Mouse (Mus musculus) lung, postnatal 0 days (tissue): ENCODE measurements at regions not wholly inside any gene's neighbourhood (a gene's known extent, or its start where the extent isn't known, plus 50 kb on each side); places are given as distances from the start of the nearest gene placed in this dataset.

Experiments
- ATAC-seq: fragments of 200-750 bp; cut with Nextera tagmentation; 2 replicates; pipeline ENCODE4 v1.8.0; 2017; ENCODE audit warnings: moderate library complexity
- DNase-seq: peaks from one replicate; pipeline ENCODE4 v3.0.0-alpha.2; 2016; ENCODE audit warnings: low spot score
- H3K27ac ChIP-seq: fragments of 300-500 bp; sonication (generic); 2 replicates; pipeline ENCODE4 v1.5.1; 2014; ENCODE audit warnings: antibody characterized with exemption, mild to moderate bottlenecking, low read length, mixed read lengths
- H3K27me3 ChIP-seq: fragments of 300-500 bp; sonication (generic); replicated peaks from 2 replicates; pipeline ENCODE4 v1.6.1; 2014; ENCODE audit warnings: low read length, mixed read lengths; ENCODE audit not compliant: insufficient read depth
- H3K36me3 ChIP-seq: fragments of 300-500 bp; sonication (generic); 2 replicates; pipeline ENCODE4 v1.6.1; 2014; ENCODE audit warnings: low read length, mixed read lengths; ENCODE audit not compliant: insufficient read depth
- H3K4me1 ChIP-seq: fragments of 300-500 bp; sonication (generic); 2 replicates; pipeline ENCODE4 v1.6.1; 2014; ENCODE audit warnings: antibody characterized with exemption, low read depth, low read length, mixed read lengths; ENCODE audit not compliant: insufficient read depth
- H3K4me2 ChIP-seq: fragments of 300-500 bp; sonication (generic); replicated peaks from 2 replicates; pipeline ENCODE4 v1.6.1; 2014; ENCODE audit warnings: low read depth, mild to moderate bottlenecking, low read length, moderate library complexity, mixed read lengths
- H3K4me3 ChIP-seq: fragments of 300-500 bp; sonication (generic); 2 replicates; pipeline ENCODE4 v1.5.1; 2014; ENCODE audit warnings: low read depth, low read length
- H3K9ac ChIP-seq: fragments of 300-500 bp; sonication (generic); replicated peaks from 2 replicates; pipeline ENCODE4 v1.6.1; 2014; ENCODE audit warnings: low read depth, mild to moderate bottlenecking
- H3K9me3 ChIP-seq: fragments of 300-500 bp; sonication (generic); 2 replicates; pipeline ENCODE4 v1.6.1; 2016; ENCODE audit warnings: low read length, mixed read lengths
- CTCF ChIP-seq: IDR thresholded peaks from 2 replicates; pipeline ENCODE4 v1.5.1; 2016; ENCODE audit warnings: antibody characterized with exemption, mild to moderate bottlenecking
- EP300 ChIP-seq: IDR thresholded peaks from 2 replicates; pipeline ENCODE4 v1.6.1; 2016; ENCODE audit warnings: antibody characterized with exemption, mild to moderate bottlenecking, control low read depth
- WGBS: fragments of 180-500 bp; shearing (Covaris S2); extraction: QIAGEN DNeasy Blood & Tissue Kit; methylation state at CpG from one replicate; pipeline ENCODE4 v1.1.7; 2014; 5-methylcytosine and 5-hydroxymethylcytosine counted together

DNA sequence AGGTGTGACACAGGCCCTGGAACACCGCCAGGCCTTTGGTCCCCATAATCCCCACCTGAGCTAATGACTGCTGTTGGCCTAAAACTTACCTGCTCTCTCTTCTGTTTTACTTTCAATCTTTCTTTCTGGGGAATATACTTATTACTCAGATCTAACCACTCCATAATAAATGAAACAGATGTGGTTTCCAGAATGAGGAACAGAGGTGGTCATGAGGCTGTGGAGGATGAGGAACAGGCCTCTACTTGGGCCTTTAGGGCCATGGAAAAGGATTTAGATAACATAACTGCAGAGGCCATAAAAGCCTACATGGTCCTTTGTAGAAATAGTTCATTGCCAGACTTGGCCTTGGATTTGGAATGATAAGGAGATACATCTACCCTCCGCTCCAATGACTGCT is 74.1 kb downstream of the B3gnt5 start:
- 90% methylated on average over 2 of the region's 2 CpGs for WGBS
- DNase-seq (no peak), ATAC-seq (no peak)
- Histone ChIP-seq H3K4me2 (no peak overlapping the region), H3K27ac (no peak overlapping the region), H3K36me3 (no peaks in the 10 kb centered on the region), H3K4me1 (no peaks in the 10 kb centered on the region), H3K4me3 (no peak overlapping the region), H3K27me3 (no peaks in the 10 kb centered on the region), H3K9ac (no peak overlapping the region), H3K9me3 (no peaks in the 10 kb centered on the region)
- TF ChIP-seq CTCF (no peak), EP300 (no peak)

DNA sequence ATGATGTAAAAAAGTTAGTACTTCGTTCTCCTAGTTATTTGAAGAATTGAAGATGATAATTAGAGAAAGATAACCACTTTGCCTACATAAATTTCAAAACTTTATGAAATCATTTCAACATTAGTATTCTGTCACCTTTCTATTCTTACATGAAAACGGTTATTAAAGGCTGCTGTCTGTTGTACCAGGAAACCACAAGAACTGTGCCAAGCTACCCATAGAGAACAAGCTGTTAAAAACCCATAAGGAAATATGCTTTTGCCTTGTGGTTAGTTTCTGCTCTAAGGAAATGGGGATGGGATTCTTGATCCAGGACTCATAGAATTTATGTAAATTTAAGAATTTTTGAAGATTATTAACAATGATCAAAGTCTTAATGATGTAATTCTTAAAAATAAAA is 74.7 kb downstream of the B3gnt5 start:
- H3K4me3 ChIP-seq, result no peak overlapping the region
- H3K27ac ChIP-seq, result no peak overlapping the region
- TF ChIP-seq EP300 (no peak), CTCF (no peak)
- no peak overlapping the region for H3K4me2 ChIP-seq
- ATAC-seq (no peak), DNase-seq (no peak)
- H3K36me3 ChIP-seq, result no peaks in the 10 kb centered on the region
- no peak overlapping the region for H3K9ac ChIP-seq
- 68% methylated on average over 2 of the region's 2 CpGs for WGBS
- H3K4me1 ChIP-seq, result no peaks in the 10 kb centered on the region
- H3K9me3 ChIP-seq, result no peaks in the 10 kb centered on the region
- H3K27me3 ChIP-seq, result no peaks in the 10 kb centered on the region

DNA sequence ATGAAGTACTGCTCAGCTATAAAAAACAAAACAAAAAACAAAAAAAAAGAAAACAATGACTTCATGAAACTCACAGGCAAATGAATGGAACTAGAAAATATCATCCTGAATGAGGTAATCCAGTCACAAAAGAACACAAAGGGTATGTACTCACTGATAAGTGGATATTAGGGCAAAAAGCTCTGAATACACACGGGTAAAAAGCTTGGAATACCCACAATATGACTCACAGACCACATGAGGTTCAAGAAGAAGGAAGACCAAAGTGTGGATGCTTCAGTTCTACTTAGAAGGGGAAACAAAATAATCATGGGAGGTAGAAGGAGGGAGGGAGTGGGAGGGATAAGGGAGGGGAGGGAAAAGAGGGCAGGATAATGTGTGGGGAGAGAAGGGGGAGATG is 79.8 kb downstream of the B3gnt5 start:
- no peaks in the 10 kb centered on the region for H3K27me3 ChIP-seq
- no peak overlapping the region for H3K4me2 ChIP-seq
- H3K4me3 ChIP-seq, result no peak overlapping the region
- no peaks in the 10 kb centered on the region for H3K36me3 ChIP-seq
- no peak overlapping the region for H3K9ac ChIP-seq
- H3K27ac ChIP-seq, result no peak overlapping the region
- TF ChIP-seq EP300, result no peak
- TF ChIP-seq CTCF, result no peak
- ATAC-seq (no peak), DNase-seq (no peak)
- 35% methylated on average over 1 of the region's 1 CpGs for WGBS
- no peaks in the 10 kb centered on the region for H3K4me1 ChIP-seq
- H3K9me3 ChIP-seq, result no peaks in the 10 kb centered on the region

- Histone ChIP-seq H3K27me3 (no peaks in the 10 kb centered on the region), H3K4me1 (no peaks in the 10 kb centered on the region), H3K4me2 (no peak overlapping the region), H3K27ac (no peak overlapping the region), H3K4me3 (no peak overlapping the region), H3K36me3 (no peaks in the 10 kb centered on the region), H3K9me3 (no peaks in the 10 kb centered on the region), H3K9ac (no peak overlapping the region)
- WGBS, result 54% methylated on average over 3 of the region's 3 CpGs
- ATAC-seq (no peak), DNase-seq (no peak)
- TF ChIP-seq CTCF (no peak), EP300 (no peak)
Measured at GRCm38 (mm10) chr16:19842346-19843025, 82.5 kb downstream of the B3gnt5 start.

GRCm38 (mm10) chr16:19843738-19844137 is 83.7 kb downstream of the B3gnt5 start:
- Histone ChIP-seq H3K9me3 (no peaks in the 10 kb centered on the region), H3K4me1 (no peaks in the 10 kb centered on the region), H3K36me3 (no peaks in the 10 kb centered on the region), H3K4me2 (no peak overlapping the region), H3K27ac (no peak overlapping the region), H3K27me3 (no peaks in the 10 kb centered on the region), H3K9ac (no peak overlapping the region), H3K4me3 (no peak overlapping the region)
- TF ChIP-seq EP300 (no peak), CTCF (no peak)
- ATAC-seq, result no peak
- DNase-seq, result no peak

DNA sequence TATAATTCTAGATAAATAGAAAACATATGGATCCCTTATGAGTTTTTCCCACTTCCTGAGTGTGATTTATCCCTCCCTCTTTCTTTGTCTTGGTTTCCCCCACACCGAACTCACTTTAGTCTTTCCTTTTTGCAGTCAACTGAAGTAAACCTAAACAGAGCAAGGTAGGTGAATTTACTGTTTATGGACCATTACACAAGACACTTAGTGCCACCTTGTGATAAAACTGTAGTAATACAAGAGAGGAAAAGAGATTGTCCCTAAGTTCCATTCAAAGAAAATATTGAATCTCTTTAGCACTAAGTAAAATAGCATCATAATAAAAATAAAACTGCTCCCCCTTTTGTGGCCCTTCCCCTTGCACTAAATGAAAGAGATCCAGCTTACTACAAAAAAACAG is 88.4 kb downstream of the B3gnt5 start:
- WGBS, result 16% methylated on average over 1 of the region's 1 CpGs
- no peak for ATAC-seq

DNA sequence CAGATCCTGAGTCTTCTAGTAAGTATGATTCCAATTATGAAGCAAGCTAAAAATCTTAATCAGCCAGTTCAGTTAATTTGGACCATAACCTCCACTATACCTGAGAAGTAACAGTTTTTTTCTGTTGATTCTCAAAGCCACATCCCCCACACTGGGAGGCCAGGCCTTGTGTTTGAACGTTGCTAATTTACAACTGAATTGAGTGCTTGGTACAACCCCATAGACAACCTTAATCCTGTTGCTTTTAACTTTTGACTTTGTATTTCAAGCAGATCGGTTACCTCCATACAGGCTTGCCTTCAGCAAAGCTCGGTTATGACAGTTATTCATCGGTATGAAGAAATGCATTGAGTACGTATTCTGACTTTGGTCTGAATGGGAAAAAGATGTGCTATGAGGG is 105.3 kb downstream of the B3gnt5 start:
- Histone ChIP-seq H3K36me3 (no peaks in the 10 kb centered on the region), H3K4me3 (no peak overlapping the region), H3K4me1 (no peaks in the 10 kb centered on the region), H3K27ac (no peak overlapping the region), H3K9ac (no peak overlapping the region), H3K27me3 (no peaks in the 10 kb centered on the region), H3K9me3 (no peaks in the 10 kb centered on the region), H3K4me2 (no peak overlapping the region)
- DNase-seq, result no peak
- 85% methylated on average over 5 of the region's 5 CpGs for WGBS
- no peak for ATAC-seq
- TF ChIP-seq CTCF, result no peak
- no peak for TF ChIP-seq EP300

More for the DNA sequence above, 88.4 kb downstream of the B3gnt5 start:
- no peaks in the 10 kb centered on the region for H3K36me3 ChIP-seq
- TF ChIP-seq EP300 (no peak), CTCF (peak; percentile 69)
- H3K9ac ChIP-seq, result no peak overlapping the region
- no peaks in the 10 kb centered on the region for H3K4me1 ChIP-seq
- peak; percentile 68 for DNase-seq
- H3K4me2 ChIP-seq, result no peak overlapping the region
- 0 out of 2 replicates have a peak, but pooled peaks cover 3% of the 10 kb centered on the region for H3K9me3 ChIP-seq
- H3K27me3 ChIP-seq, result no peaks in the 10 kb centered on the region
- no peak overlapping the region for H3K4me3 ChIP-seq
- no peak overlapping the region for H3K27ac ChIP-seq
